Mouse (Mus musculus): ENCODE results near the gene Sucnr1. TPM values are rescaled to one million over a fixed set of nuclear protein-coding genes. Genes with fewer than 3 reads are reported as not detected.

Sucnr1 gene
- total RNA-seq, 2 experiments from 2014 or later: 0.33 TPM; not detected in 1

GRCm38 (mm10) chr3:60111889-60112646 is 30.4 kb downstream of the Sucnr1 start:
- peak; percentile 23 for DNase-seq (ENCODE audit: low spot score)

- peak; percentile 14 for DNase-seq (ENCODE audit: low spot score)
Measured at GRCm38 (mm10) chr3:60114571-60114970, 32.9 kb downstream of the Sucnr1 start.

GRCm38 (mm10) chr3:60121449-60121848 is 39.8 kb downstream of the Sucnr1 start:
- no peak for DNase-seq (ENCODE audit: low spot score)

- peak; percentile 27 for DNase-seq (ENCODE audit: low spot score)
Measured at GRCm38 (mm10) chr3:60123859-60124794, 42.5 kb downstream of the Sucnr1 start.

GRCm38 (mm10) chr3:60126564-60126963 is 44.9 kb downstream of the Sucnr1 start:
- no peak for DNase-seq (ENCODE audit: low spot score)

GRCm38 (mm10) chr3:60128282-60128681 is 46.6 kb downstream of the Sucnr1 start:
- no peak for DNase-seq (ENCODE audit: low spot score)

- no peak for DNase-seq (ENCODE audit: low spot score)
Measured at GRCm38 (mm10) chr3:60135801-60136200, 54.1 kb downstream of the Sucnr1 start.

Other genes with a start within 250 kb of the Sucnr1 start
- not detected for gene Gm8298, start 220.8 kb upstream of the Sucnr1 start, total RNA-seq (2021)
- not detected for gene C130079G13Rik, start 156.7 kb upstream of the Sucnr1 start, total RNA-seq (2021)
- gene Aadacl2, start 75.1 kb upstream of the Sucnr1 start, total RNA-seq (2021): not detected
- under 1 TPM in 1 of 2 experiments, not detected in 1; 0.24 TPM for gene Aadac, start 56.2 kb upstream of the Sucnr1 start, total RNA-seq (2021)

Data from gastrocnemius, adult 18-20 months (tissue).